Mouse (Mus musculus): ENCODE results near the gene Fa2h.

GRCm38 (mm10) chr8:111435071-111435828, 41.6 kb upstream of the Fa2h start:
- TF ChIP-seq GATA1 (IDR thresholded peaks at IDR 0.05; ENCODE audit: borderline replicate concordance, low read length) (no peak), FLI1 (IDR thresholded peaks at IDR 0.05; ENCODE audit: low read length) (no peak)

Data from megakaryocyte, embryonic 14.5 days (primary cell).